In the genomic region with DNA sequence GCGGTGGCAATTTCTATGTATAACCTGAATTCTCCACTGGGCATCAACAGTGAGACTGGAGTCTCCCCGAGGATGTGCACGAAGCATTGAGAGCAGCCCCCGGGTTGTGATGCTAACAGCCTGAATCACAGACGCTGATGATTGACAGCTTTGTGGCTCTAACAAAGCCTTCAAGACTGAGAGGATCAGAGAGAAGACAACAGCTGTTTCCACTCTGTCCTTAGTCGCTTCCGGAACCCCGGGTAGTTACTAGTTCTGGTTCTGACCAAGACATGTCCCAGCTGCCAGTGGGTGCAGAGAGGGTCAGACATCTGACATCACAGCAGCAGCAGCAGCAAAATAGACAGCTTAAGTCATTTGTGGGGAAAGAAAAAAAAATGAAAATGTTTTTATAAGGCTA, we compare ENCODE assay signal across 10 mouse cellular contexts.
DNase-seq lines count a peak whose midpoint lies in the region; ATAC-seq lines count a peak whose summit lies in the region.
"Had no signal": no experiment of that assay in that cellular context is flagged by ENCODE, and none has a peak within 500 bp of the region (broad histone marks: within the 10 kb centered on the region; RNA-seq: fewer than 3 reads in every experiment).

No protein-coding gene starts in this region.

- H3K9me3 ChIP-seq in embryonic facial prominence, embryonic 14.5 days (ENCODE audit: control insufficient read depth, low read length), result 0 out of 2 replicates have a peak, but pooled peaks cover 5% of the 10 kb centered on the region
- peaks cover 3% of the 10 kb centered on the region; the same call in 1 of the 2 replicates for H3K9me3 ChIP-seq in lung, embryonic 16.5 days (ENCODE audit: control insufficient read depth, low read length)

- H3K4me3 ChIP-seq in embryonic facial prominence, embryonic 14.5 days (ENCODE audit: low read depth, low read length), result no peak overlapping the region
- H3K4me3 ChIP-seq in lung, embryonic 16.5 days (ENCODE audit: low read length), result no peak overlapping the region
- H3K4me3 ChIP-seq: limb, embryonic 13.5 days had no signal

- H3K4me1 ChIP-seq in embryonic facial prominence, embryonic 14.5 days (ENCODE audit: control insufficient read depth, insufficient read depth, low read length), result peaks cover 25% of the 10 kb centered on the region
- peaks cover 4% of the 10 kb centered on the region for H3K4me1 ChIP-seq in lung, embryonic 16.5 days (replicated peaks; ENCODE audit: control insufficient read depth, insufficient read depth, low read length)

- no peak for ATAC-seq in embryonic facial prominence, embryonic 14.5 days (ENCODE audit: low read depth)
- ATAC-seq in lung, embryonic 16.5 days (ENCODE audit: low read depth), result peak; percentile 97

- DNase-seq in adrenal gland, postnatal 10 days, result peak; percentile 8
- DNase-seq in adrenal gland, postnatal 4 days (ENCODE audit: low spot score in 2 of 2), result no peak
- DNase-seq in embryonic facial prominence, embryonic 14.5 days (ENCODE audit: low spot score), result peak; percentile 62
- peak; percentile 32 for DNase-seq in kidney, adult 18-20 months
- DNase-seq in cerebellum, postnatal 25 days, result no peak
- DNase-seq in urinary bladder, postnatal 25 days (ENCODE audit: low spot score), result no peak
- DNase-seq in left cerebral cortex, adult 8-10 months (ENCODE audit: low spot score in 2 of 2), result no peak
- DNase-seq: cerebellum, postnatal 10 days had no signal

- H3K27me3 ChIP-seq in embryonic facial prominence, embryonic 14.5 days (replicated peaks; ENCODE audit: control insufficient read depth, insufficient read depth, low read length), result no peaks in the 10 kb centered on the region
- H3K27me3 ChIP-seq in lung, embryonic 16.5 days (ENCODE audit: control insufficient read depth, insufficient read depth, low read depth, low read length), result no peaks in the 10 kb centered on the region
- H3K27me3 ChIP-seq: limb, embryonic 13.5 days had no signal

- no peaks in the 10 kb centered on the region for H3K36me3 ChIP-seq in embryonic facial prominence, embryonic 14.5 days (ENCODE audit: control insufficient read depth, insufficient read depth, low read length)
- no peaks in the 10 kb centered on the region for H3K36me3 ChIP-seq in lung, embryonic 16.5 days (ENCODE audit: control insufficient read depth, insufficient read depth, low read length)

- no peak overlapping the region for H3K4me2 ChIP-seq in embryonic facial prominence, embryonic 14.5 days (ENCODE audit: low read depth, low read length)
- H3K4me2 ChIP-seq in lung, embryonic 16.5 days (ENCODE audit: low read depth, low read length), result no peak overlapping the region
- H3K4me2 ChIP-seq: limb, embryonic 13.5 days had no signal

- H3K9ac ChIP-seq in embryonic facial prominence, embryonic 14.5 days (ENCODE audit: low read depth, low read length), result no peak overlapping the region
- H3K9ac ChIP-seq in lung, embryonic 16.5 days (ENCODE audit: low read length), result no peak overlapping the region
- H3K9ac ChIP-seq: limb, embryonic 13.5 days had no signal

- H3K27ac ChIP-seq in embryonic facial prominence, embryonic 14.5 days (replicated peaks; ENCODE audit: low read depth, low read length), result peak overlapping the region; percentile 40
- H3K27ac ChIP-seq in lung, embryonic 16.5 days (ENCODE audit: low read length), result peak overlapping the region; percentile 89
- H3K27ac ChIP-seq: limb, embryonic 13.5 days had no signal

- 27% methylated on average over 8 of the region's 8 CpGs for WGBS in embryonic facial prominence, embryonic 14.5 days
- 33% methylated on average over 8 of the region's 8 CpGs for WGBS in lung, embryonic 16.5 days

Comparison
In these comparisons a context has a peak if more than half of its experiments do, and no peak if none do; other contexts are left out.
1. DNase-seq: peak in adrenal gland, postnatal 10 days (single experiment), embryonic facial prominence, embryonic 14.5 days (single experiment) and kidney, adult 18-20 months (single experiment); none in adrenal gland, postnatal 4 days (0 of 2), cerebellum, postnatal 25 days (0 of 2), urinary bladder, postnatal 25 days (single experiment) and left cerebral cortex, adult 8-10 months (0 of 2).